Mouse (Mus musculus) C2C12 (cell line): ENCODE data around the gene Tmem129.

ENCODE experiments used
- CEBPB ChIP-seq: IDR thresholded peaks from one replicate; pipeline ENCODE4 v1.6.1; 2011; ENCODE audit warnings: low read depth, mild to moderate bottlenecking, control low read depth, moderate library complexity
- CTCF ChIP-seq: IDR thresholded peaks from one replicate; pipeline ENCODE4 v1.5.1; 2011; ENCODE audit not compliant: control insufficient read depth, insufficient read depth, insufficient read length
- FOSL1 ChIP-seq: IDR thresholded peaks from one replicate; pipeline ENCODE4 v1.8.0; 2011; ENCODE audit warnings: mild to moderate bottlenecking, low read length; ENCODE audit not compliant: poor library complexity, insufficient read depth, severe bottlenecking
- MAX ChIP-seq: IDR thresholded peaks from one replicate; pipeline ENCODE4 v1.6.1; 2011; ENCODE audit warnings: mild to moderate bottlenecking, control low read depth
- MYOD1 ChIP-seq: IDR thresholded peaks from one replicate; pipeline ENCODE4 v1.6.1; 2011; ENCODE audit warnings: low read depth; ENCODE audit not compliant: control insufficient read depth, insufficient read length
- MYOG ChIP-seq: IDR thresholded peaks from one replicate; pipeline ENCODE4 v1.6.1; 2011; ENCODE audit not compliant: control insufficient read depth, insufficient read length; ENCODE audit errors: extremely low read depth
- USF1 ChIP-seq: IDR thresholded peaks from one replicate; pipeline ENCODE4 v1.6.1; 2011; ENCODE audit warnings: low read depth, mild to moderate bottlenecking, control low read depth, moderate library complexity

GRCm38 (mm10) chr5:33611795-33612194 is 46.4 kb downstream of the Tmem129 start:
- TF ChIP-seq CTCF (no peak), MYOD1 (no peak), FOSL1 (no peak), MAX (no peak), CEBPB (no peak), USF1 (no peak), MYOG (no peak)
